Mouse (Mus musculus) limb, embryonic 15.5 days (tissue): ENCODE data around the gene Atp6v1g1. TPM values are rescaled to one million over a fixed set of nuclear protein-coding genes. Genes with fewer than 3 reads are reported as not detected.

Source experiments
- ATAC-seq: fragments of 200-750 bp; cut with Nextera tagmentation; 2 replicates; pipeline ENCODE4 v1.8.0; 2017; ENCODE audit warnings: low read depth, moderate TSS enrichment; ENCODE audit not compliant: insufficient number of reproducible peaks, low FRiP score, low TSS enrichment
- H3K27ac ChIP-seq: fragments of 300-500 bp; sonication (generic); 2 replicates; pipeline ENCODE4 v1.5.1; 2015; ENCODE audit warnings: moderate library complexity, mild to moderate bottlenecking, inconsistent platforms
- H3K27me3 ChIP-seq: fragments of 300-500 bp; sonication (generic); 2 replicates; pipeline ENCODE4 v1.6.1; 2015; ENCODE audit warnings: inconsistent platforms
- H3K36me3 ChIP-seq: fragments of 300-500 bp; sonication (generic); 2 replicates; pipeline ENCODE4 v1.6.1; 2015; ENCODE audit warnings: inconsistent platforms
- H3K4me1 ChIP-seq: fragments of 300-500 bp; sonication (generic); 2 replicates; pipeline ENCODE4 v1.6.1; 2015; ENCODE audit warnings: inconsistent platforms
- H3K4me2 ChIP-seq: fragments of 300-500 bp; sonication (generic); 2 replicates; pipeline ENCODE4 v1.6.1; 2015; ENCODE audit warnings: mild to moderate bottlenecking, inconsistent platforms
- H3K4me3 ChIP-seq: fragments of 300-500 bp; sonication (generic); 2 replicates; pipeline ENCODE4 v1.5.1; 2015; ENCODE audit warnings: mild to moderate bottlenecking, inconsistent platforms
- H3K9ac ChIP-seq: fragments of 300-500 bp; sonication (generic); 2 replicates; pipeline ENCODE4 v1.6.1; 2015; ENCODE audit warnings: inconsistent platforms
- H3K9me3 ChIP-seq: fragments of 300-500 bp; sonication (generic); 2 replicates; pipeline ENCODE4 v1.6.1; 2016; ENCODE audit warnings: inconsistent platforms
- WGBS: fragments of 180-500 bp; shearing (Covaris S2); methylation state at CpG from one replicate; pipeline ENCODE4 v1.1.7; 2015; 5-methylcytosine and 5-hydroxymethylcytosine counted together
- polyA plus RNA-seq: library from polyadenylated mRNA; unstranded; fragments of >200 nt; fragmentation: Nextera tagmentation; extraction: Ambion mirVana; gene quantifications from 2 replicates; pipeline ENCODE4 v1.2.1, GENCODE M21; 2015

The Atp6v1g1 gene
- polyA plus RNA-seq, 1 experiment from 2014 or later, result 315 TPM

- Histone ChIP-seq H3K4me2 (no peak overlapping the region), H3K27ac (no peak overlapping the region), H3K9me3 (no peaks in the 10 kb centered on the region), H3K9ac (no peak overlapping the region), H3K4me3 (no peak overlapping the region), H3K36me3 (no peaks in the 10 kb centered on the region), H3K4me1 (no peaks in the 10 kb centered on the region), H3K27me3 (no peaks in the 10 kb centered on the region)
- ATAC-seq, result no peak
- WGBS, result 76% methylated on average over 5 of the region's 5 CpGs
Measured at GRCm38 (mm10) chr4:63594459-63595110, 50.0 kb downstream of the Atp6v1g1 start.

GRCm38 (mm10) chr4:63595259-63595658 is 50.7 kb downstream of the Atp6v1g1 start:
- H3K4me2 ChIP-seq, result no peak overlapping the region
- H3K4me3 ChIP-seq, result no peak overlapping the region
- no peak for ATAC-seq
- H3K9ac ChIP-seq, result no peak overlapping the region
- no peak overlapping the region for H3K27ac ChIP-seq
- no peaks in the 10 kb centered on the region for H3K27me3 ChIP-seq
- WGBS, result 69% methylated on average over 10 of the region's 10 CpGs
- H3K9me3 ChIP-seq, result no peaks in the 10 kb centered on the region
- H3K4me1 ChIP-seq, result no peaks in the 10 kb centered on the region
- H3K36me3 ChIP-seq, result no peaks in the 10 kb centered on the region

- no peaks in the 10 kb centered on the region for H3K27me3 ChIP-seq
- no peak overlapping the region for H3K4me2 ChIP-seq
- H3K36me3 ChIP-seq, result no peaks in the 10 kb centered on the region
- H3K4me3 ChIP-seq, result no peak overlapping the region
- H3K4me1 ChIP-seq, result no peaks in the 10 kb centered on the region
- no peak for ATAC-seq
- no peaks in the 10 kb centered on the region for H3K9me3 ChIP-seq
- no peak overlapping the region for H3K27ac ChIP-seq
- 93% methylated on average over 4 of the region's 4 CpGs for WGBS
- no peak overlapping the region for H3K9ac ChIP-seq
Measured at GRCm38 (mm10) chr4:63596010-63596409, 51.4 kb downstream of the Atp6v1g1 start.

Other genes starting within 250 kb of the Atp6v1g1 start
- gene Orm1, start 200.2 kb upstream of the Atp6v1g1 start, polyA plus RNA-seq, result 57.2 and 75.5 TPM in 2 replicates
- gene Orm3, start 188.6 kb upstream of the Atp6v1g1 start, polyA plus RNA-seq, result not detected in 2 replicates
- 0.25 and 0.35 TPM in 2 replicates for gene Orm2, start 182.3 kb upstream of the Atp6v1g1 start, polyA plus RNA-seq
- 5.6 and 6.0 TPM in 2 replicates for gene Akna, start 141.4 kb upstream of the Atp6v1g1 start, polyA plus RNA-seq
- gene Whrn, start 48.8 kb upstream of the Atp6v1g1 start, polyA plus RNA-seq, result 3.6 and 4.8 TPM in 2 replicates
- 5.8 and 6.4 TPM in 2 replicates for gene Tmem268, start 14.0 kb downstream of the Atp6v1g1 start, polyA plus RNA-seq
- gene Gm11213, start 60.5 kb downstream of the Atp6v1g1 start, polyA plus RNA-seq, result not detected in 2 replicates
- gene Tex48, start 77.7 kb downstream of the Atp6v1g1 start, polyA plus RNA-seq, result not detected in 2 replicates
- gene Gm11214, start 118.6 kb downstream of the Atp6v1g1 start, polyA plus RNA-seq, result not detected in 2 replicates
- 0.26 and 0.46 TPM in 2 replicates for gene Tnfsf15, start 200.3 kb downstream of the Atp6v1g1 start, polyA plus RNA-seq